Mouse (Mus musculus): ENCODE results near the gene Cox14.
A peak's percentile ranks its signal among the peaks of the same experiment; 100 is the strongest.
"Not testable (repeated sequence)": the region's sequence is repeated elsewhere in the genome, so short reads cannot be mapped to it uniquely, and the experiment has no call there.

The Cox14 gene

DNA sequence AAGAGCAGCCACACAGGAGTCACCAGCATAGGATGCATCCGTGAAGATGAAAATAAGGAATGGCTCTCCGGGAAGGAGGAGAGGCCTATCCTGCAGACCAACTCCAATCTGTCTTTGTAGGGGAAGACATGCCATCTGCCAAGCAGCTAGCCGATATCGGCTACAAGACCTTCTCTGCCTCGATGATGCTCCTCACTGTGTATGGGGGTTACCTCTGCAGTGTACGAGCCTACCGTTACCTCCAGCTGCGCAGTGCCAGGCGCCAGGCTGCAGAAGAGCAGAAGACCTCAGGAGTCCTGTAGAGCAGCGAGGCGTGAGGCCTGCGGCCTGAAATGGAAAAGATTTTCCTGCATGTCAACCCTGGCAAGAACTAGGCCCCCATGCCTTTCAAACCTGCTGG, 2.1 kb downstream of the Cox14 start:
- DNase-seq = no peak

DNA sequence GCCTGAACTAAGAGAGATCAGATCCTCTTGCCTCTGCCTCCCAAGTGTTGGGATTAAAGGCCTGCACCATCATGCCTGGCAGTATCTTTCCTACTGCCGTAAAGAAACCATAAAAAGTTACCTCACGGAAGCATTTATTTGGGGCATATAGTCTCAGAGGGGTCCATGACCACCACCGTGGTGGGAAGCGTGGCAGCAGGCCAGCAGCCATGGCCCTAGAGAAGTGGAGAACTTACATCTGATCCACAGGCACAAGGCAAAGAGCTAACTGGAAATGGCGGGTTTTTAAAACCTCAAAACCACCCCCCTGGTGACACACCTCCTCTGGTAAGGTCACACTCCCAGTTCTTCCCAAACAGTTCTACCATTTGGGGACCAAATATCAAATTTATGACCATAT, 2.8 kb downstream of the Cox14 start:
- no peak for DNase-seq

DNA sequence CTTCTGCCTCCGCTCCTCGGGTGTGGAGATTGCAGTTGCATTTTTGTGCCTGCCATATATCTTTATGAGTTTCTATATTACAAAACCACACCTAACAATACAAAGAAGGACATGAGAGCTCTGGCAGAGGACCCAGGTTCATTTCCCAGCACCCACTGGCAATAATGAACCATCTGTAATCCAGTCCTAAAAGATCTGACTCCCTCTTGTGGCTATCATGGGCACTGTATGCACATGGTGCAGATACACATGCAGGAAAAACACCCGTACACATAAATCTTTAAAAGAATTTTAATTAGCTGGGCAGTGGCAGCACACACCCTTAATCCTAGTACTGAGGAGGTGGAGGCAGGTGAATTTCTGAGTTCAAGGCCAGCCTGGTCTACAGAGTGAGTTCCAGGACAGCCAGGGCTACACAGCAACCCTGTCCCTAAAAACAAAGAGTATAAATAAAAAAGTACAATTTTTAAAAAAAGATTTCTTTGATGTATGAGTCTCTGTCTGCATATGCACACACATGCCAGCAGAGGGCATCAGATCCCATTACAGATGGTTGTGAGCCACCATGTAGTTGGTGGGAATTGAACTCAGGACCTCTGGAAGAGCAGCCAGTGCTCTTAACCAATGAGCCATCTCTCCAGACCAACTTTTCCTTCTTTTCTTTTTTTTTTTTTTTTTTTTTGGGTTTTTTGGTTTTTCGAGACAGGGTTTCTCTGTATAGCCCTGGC, 3.8 kb downstream of the Cox14 start:
- DNase-seq = no peak

DNA sequence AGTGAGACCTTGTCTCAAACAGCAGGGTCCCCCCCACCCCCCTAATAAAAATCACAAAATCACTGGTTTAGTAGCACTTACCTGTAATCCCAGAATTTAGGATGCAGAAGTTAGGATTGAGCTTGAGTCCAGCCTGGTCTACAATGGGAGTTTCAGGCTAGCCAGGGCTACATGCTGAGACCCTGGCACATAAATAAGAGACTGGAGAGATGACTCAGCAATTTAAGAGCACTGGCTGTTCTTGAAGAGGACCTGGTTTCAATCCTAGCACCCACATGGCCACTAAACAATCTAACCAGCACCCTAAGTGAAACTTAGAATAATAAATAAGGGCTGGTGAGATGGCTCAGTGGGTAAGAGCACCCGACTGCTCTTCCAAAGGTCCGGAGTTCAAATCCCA, 5.7 kb downstream of the Cox14 start:
- DNase-seq = no peak

DNA sequence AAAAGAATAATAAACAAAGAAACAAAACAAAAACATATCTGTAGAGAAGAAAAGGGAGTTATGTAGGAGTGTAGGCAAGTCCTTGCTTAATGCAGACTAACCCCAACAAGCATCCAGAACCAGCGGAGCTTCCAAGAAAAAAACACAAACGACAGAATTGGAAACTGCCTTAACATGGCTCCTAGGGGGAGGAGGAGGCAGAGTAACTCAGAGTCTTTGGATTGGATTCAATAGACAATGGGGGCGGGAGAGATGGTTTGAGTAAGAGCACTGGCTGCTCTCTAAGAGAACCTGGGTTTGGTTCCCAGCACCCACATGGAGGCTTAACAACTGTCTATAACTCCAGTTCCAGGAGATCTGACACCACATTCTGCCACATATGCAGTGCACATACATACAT, 6.3 kb downstream of the Cox14 start:
- DNase-seq = no peak

DNA sequence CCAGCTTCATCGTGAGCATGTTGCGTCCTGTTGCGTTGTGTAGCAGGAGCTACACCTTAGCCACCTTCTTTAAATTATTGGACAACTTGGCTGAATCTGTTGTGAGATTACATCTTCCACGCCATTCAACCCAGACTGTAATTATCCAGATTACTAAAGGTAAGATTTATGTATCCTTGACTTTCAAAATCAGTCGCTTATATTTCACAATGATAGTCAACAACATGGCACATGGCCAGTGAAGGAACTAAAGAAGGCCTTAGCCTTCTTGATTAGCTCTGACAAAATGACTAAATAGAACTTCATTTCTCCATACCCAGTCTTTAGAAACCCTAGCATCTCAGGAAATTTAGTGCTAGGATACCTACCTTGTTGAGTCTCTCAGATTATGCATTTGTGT, 7.8 kb downstream of the Cox14 start:
- no peak for DNase-seq

DNA sequence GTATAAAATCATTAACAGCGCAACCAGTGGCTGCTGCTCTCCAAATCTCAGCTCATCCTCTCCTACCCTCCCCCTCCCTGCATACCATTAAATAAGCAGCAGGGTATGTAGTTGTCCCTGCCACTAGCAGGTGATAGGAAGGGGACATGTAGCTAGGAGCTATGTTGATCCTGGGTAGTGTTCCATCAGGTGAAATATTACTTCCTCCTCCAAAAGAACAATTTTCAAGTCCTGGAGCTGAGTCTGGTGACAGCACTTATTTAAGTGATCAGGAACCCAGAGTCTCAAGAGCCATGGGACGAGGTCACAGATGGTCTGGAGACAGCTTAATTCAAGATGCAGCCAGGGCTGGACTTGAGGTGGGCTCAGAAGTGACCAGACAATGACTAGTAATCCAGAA, 10.2 kb downstream of the Cox14 start:
- peak; percentile 99 to 100 for DNase-seq

DNA sequence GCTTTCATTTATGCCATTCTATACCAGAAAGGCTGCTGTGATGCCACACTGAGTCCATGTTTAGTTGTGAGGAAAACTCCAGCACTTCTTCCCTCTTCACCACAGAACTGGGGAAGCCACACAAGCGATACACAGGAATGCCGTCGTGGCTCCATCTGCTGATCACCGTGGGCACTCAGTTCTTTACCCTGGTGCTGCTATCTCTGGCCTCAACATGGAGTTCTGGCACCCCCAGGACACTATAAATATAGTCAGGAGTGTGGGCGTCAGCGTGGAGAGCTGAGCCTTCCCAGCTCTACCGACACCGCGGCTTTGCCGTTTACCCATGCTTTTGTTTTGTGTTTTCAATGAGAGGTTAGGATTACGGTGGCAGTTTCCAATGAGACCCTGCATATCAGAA, 11.3 kb downstream of the Cox14 start:
- no peak for DNase-seq

DNA sequence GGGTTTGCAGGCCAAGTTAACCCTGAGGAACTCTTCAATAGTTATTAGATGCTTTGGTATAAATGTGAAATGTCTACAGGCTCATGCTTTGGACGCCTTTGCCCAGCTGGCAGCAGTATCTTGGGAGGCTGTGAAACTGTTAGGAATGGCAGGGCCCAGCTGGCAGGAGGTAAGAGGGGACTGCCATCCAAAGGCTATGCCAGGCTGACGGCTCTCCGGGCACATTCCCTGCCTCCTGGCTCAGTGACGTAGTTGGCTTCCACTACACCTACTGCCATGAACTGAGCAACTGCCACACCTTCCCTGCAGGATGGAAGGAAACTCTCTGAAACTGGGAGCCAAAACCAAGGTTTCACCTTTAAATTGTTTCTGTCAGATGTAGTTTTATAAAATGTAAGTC, 14.8 kb downstream of the Cox14 start:
- DNase-seq = no peak

DNA sequence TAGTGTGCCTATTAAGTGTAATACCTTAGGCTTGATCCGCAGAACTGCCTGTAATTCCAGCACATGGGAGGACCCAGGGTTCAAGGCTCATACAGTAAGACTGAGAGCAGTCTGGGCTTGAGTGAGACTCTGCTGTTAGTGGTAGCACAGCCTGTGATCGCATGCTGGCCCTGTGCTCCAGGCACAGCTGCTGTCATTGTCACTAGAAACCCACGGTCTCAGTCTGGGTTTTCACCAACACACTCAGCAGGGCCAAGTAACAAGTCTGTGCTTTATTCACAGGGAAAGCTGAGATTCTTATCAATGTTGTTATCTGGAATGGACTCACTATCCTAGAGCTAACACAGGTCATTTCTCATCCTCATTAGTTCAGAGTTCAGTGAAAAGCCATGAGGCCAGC, 28.8 kb downstream of the Cox14 start:
- DNase-seq = no peak

DNA sequence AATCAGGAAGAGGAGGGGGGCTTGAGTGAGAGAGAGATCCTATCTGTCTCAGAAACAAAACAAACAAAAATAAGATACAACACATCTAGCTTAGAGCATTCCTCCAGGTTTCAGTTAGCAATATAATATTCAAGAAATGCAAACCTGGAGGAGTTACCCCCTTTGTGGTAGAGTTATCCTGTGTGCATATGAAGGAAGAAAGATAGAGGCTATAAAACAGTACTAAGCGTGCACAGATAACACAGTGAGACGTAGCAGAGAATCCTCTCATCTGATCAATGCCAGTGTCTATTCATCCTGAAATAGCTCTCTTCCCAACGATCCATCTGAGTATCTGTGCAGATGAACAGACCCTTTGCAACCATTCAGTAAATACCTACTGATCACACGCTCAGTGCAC, 42.0 kb downstream of the Cox14 start:
- DNase-seq = no peak

DNA sequence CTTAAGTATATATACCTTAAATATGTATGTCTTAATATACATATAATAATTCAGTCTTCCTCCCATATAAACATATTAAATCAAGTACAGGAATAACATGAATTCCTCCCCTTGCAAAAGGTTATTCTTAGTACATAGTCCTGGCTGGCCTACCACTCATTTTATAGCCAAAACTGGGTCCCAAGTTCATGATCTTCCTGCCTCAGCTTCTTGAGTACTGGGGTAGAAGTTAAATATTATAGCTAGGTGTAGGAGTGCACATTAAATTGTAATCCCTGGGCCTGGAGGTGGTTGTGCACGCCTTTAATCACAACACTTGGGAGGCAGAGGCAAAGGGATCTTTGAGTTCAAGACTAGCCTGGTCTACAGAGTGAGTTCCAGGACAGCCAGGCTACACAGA, 43.3 kb downstream of the Cox14 start:
- DNase-seq = no peak

DNA sequence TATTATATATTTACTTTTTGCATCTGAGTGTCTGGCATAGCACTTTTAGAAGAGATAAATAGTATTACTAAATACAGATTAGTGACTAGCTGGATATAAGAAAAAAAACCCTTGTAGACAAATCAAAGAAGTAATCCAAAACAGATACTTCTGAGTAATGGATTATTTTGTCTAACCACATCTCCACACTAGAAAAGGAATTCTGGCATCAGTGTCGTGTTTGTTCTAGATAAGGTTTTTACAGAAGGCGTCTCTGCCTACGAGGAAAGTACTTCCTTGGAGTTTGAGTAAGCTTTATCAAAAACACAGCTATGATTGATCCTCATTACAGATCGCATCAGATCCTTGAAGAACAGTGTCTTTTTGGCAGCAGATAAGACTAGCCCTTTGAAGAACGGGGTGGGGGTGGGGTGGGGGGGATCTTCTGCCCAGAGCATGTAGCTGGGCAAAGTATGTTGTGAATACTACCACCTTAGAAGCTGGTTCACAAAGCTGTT, 45.6 kb downstream of the Cox14 start:
- no peak for DNase-seq

DNA sequence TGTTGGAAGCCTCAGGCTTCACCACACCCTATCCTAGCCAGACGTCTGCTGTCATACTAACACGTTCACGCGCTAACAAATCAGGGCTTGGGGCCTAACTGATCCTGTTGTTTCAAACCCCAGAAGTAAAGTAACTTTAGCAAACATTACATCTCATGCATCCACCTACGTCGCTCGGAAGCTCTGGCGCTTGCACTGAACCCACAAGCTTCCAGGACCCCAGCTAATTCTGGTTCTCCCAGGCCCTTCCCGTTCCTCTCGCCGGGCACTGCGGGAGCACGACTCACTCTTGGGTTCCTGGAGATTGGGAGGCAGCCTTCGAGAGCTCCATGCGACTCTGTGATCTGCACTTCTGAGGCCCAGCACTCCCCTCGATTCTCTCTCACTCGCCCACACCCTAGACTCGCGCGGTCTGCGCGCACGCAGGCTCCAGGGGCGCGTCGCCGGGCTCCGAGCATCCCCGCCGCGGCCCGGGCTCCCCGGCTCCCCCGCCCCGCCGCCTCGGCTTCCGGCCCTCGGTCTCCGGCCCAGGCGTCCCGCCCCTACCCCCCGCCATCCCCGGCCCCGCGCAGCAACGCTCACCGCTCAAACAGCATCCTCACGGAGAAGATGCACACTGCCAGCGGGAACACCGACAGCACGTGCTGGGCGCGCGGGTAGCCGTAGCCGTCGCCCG, 46.3 kb downstream of the Cox14 start:
- no peak for DNase-seq

DNA sequence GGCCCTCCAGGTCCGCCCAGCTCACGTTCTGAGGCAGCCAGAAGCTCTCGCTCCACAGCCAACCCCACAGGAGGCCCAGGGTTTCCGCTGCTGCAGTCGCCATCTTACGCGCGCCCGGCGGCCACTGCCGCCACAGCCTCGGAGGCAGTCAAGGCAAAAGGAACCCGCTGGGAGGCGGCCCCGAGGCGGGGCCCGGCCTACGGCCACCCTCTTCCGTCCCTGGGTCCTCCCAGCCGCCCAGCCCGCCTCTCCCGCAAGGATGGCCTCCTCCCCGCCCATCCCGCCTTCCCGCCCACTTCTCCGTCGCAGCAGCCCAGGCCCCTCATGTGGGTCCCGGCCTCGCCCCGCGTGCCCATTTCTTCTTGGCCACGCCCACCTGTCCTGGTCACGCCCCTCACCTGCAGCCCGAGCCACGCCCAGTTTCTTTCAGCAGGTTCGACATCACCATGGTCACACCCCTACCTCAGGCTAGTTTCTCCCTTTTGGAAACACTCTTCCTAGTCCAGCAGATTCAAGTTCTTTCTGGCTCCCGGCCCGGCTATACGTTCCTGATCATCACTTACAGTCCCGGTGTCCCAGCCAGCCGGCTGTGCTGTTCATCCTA, 47.0 kb downstream of the Cox14 start:
- DNase-seq = peak; percentile 93 to 95

DNA sequence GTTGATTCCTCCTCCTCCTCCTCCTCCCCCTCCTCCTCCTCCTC, 47.3 kb downstream of the Cox14 start, which contains the start of gene Cers5:
Gene Cers5 (minus strand): TSS at position 5 of the 44 bp plus-strand sequence.
- not testable (repeated sequence) for DNase-seq

DNA sequence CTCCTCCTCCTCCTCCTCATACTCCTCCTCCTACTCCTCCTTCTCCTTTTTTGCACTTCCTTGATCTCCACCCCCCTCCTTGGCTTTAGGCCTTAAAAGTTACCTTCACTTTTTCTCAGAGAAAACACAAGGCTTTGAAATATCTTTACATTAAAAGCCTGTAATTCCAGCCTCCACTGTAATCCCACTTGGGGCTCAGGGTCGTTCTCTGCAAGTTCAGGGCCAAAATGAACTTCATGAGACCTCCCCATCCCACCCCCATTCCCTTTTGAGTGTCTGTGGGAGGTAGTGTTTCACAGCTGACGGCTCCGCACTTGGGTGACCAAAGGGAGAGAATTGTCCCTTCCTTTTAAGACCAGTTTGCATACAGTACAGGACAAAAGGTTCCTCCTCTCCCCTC, 47.5 kb downstream of the Cox14 start:
- DNase-seq = peak in 1 of 2 experiments; percentile 9

Data from kidney, postnatal 4 days (tissue).